Mouse (Mus musculus): ENCODE measurements at regions not wholly inside any gene's neighbourhood (a gene's known extent, or its start where the extent isn't known, plus 50 kb on each side); places are given as distances from the start of the nearest gene placed in this dataset.

- TF ChIP-seq POLR2A (IDR thresholded peaks at IDR 0.05; ENCODE audit: low read depth, low read length) (no peak), CTCF (IDR thresholded peaks at IDR 0.05; ENCODE audit: borderline replicate concordance, insufficient read depth, low read length) (no peak)
Observed at GRCm38 (mm10) chr2:94983484-94983883, 545.5 kb upstream of the Api5 start.

GRCm38 (mm10) chr2:94963520-94963919, 525.6 kb upstream of the Api5 start:
- no peak for TF ChIP-seq POLR2A (IDR thresholded peaks at IDR 0.05; ENCODE audit: low read depth, low read length)
- TF ChIP-seq CTCF (IDR thresholded peaks at IDR 0.05; ENCODE audit: borderline replicate concordance, insufficient read depth, low read length): no peak
- Histone ChIP-seq H3K4me1 (ENCODE audit: control insufficient read depth, insufficient read depth, low read length) (no peaks in the 10 kb centered on the region), H3K4me3 (ENCODE audit: insufficient read depth, low read length) (no peak overlapping the region), H3K27ac (ENCODE audit: insufficient read depth, low read length) (no peak overlapping the region)

More at GRCm38 (mm10) chr2:94983484-94983883, 545.5 kb upstream of the Api5 start:
- Histone ChIP-seq H3K27ac (ENCODE audit: insufficient read depth, low read length) (peak overlapping the region; percentile 57; the same call in 1 of the 2 replicates), H3K4me1 (ENCODE audit: control insufficient read depth, insufficient read depth, low read length) (peaks cover 3% of the 10 kb centered on the region; the same call in 1 of the 2 replicates), H3K4me3 (ENCODE audit: insufficient read depth, low read length) (no peak overlapping the region)

- Histone ChIP-seq H3K4me3 (ENCODE audit: insufficient read depth, low read length) (no peak overlapping the region), H3K4me1 (ENCODE audit: control insufficient read depth, insufficient read depth, low read length) (peaks cover 2% of the 10 kb centered on the region), H3K27ac (ENCODE audit: insufficient read depth, low read length) (no peak overlapping the region)
- no peak for TF ChIP-seq CTCF (IDR thresholded peaks at IDR 0.05; ENCODE audit: borderline replicate concordance, insufficient read depth, low read length)
- TF ChIP-seq POLR2A (IDR thresholded peaks at IDR 0.05; ENCODE audit: low read depth, low read length): no peak
Observed at GRCm38 (mm10) chr2:94945646-94946045, 507.7 kb upstream of the Api5 start.

- H3K4me1 ChIP-seq (ENCODE audit: control insufficient read depth, insufficient read depth, low read length): no peaks in the 10 kb centered on the region
- TF ChIP-seq POLR2A (IDR thresholded peaks at IDR 0.05; ENCODE audit: low read depth, low read length): no peak
- TF ChIP-seq CTCF (IDR thresholded peaks at IDR 0.05; ENCODE audit: borderline replicate concordance, insufficient read depth, low read length): no peak
- H3K4me3 ChIP-seq (ENCODE audit: insufficient read depth, low read length): no peak overlapping the region
- H3K27ac ChIP-seq (ENCODE audit: insufficient read depth, low read length): no peak overlapping the region
Observed at GRCm38 (mm10) chr2:94932115-94932514, 494.2 kb upstream of the Api5 start.

- Histone ChIP-seq H3K4me1 (ENCODE audit: control insufficient read depth, insufficient read depth, low read length) (no peaks in the 10 kb centered on the region), H3K4me3 (ENCODE audit: insufficient read depth, low read length) (no peak overlapping the region), H3K27ac (ENCODE audit: insufficient read depth, low read length) (no peak overlapping the region)
- TF ChIP-seq CTCF (IDR thresholded peaks at IDR 0.05; ENCODE audit: borderline replicate concordance, insufficient read depth, low read length): no peak
- no peak for TF ChIP-seq POLR2A (IDR thresholded peaks at IDR 0.05; ENCODE audit: low read depth, low read length)
Observed at GRCm38 (mm10) chr2:94919361-94919760, 481.4 kb upstream of the Api5 start.

GRCm38 (mm10) chr2:94918062-94918461, 480.1 kb upstream of the Api5 start:
- Histone ChIP-seq H3K27ac (ENCODE audit: insufficient read depth, low read length) (no peak overlapping the region), H3K4me3 (ENCODE audit: insufficient read depth, low read length) (no peak overlapping the region), H3K4me1 (ENCODE audit: control insufficient read depth, insufficient read depth, low read length) (no peaks in the 10 kb centered on the region)
- TF ChIP-seq POLR2A (IDR thresholded peaks at IDR 0.05; ENCODE audit: low read depth, low read length) (no peak), CTCF (IDR thresholded peaks at IDR 0.05; ENCODE audit: borderline replicate concordance, insufficient read depth, low read length) (no peak)

- Histone ChIP-seq H3K27ac (ENCODE audit: insufficient read depth, low read length) (no peak overlapping the region), H3K4me3 (ENCODE audit: insufficient read depth, low read length) (no peak overlapping the region), H3K4me1 (ENCODE audit: control insufficient read depth, insufficient read depth, low read length) (no peaks in the 10 kb centered on the region)
- TF ChIP-seq CTCF (IDR thresholded peaks at IDR 0.05; ENCODE audit: borderline replicate concordance, insufficient read depth, low read length): no peak
- TF ChIP-seq POLR2A (IDR thresholded peaks at IDR 0.05; ENCODE audit: low read depth, low read length): no peak
Observed at GRCm38 (mm10) chr2:94901580-94901979, 463.6 kb upstream of the Api5 start.
